7 mouse cellular contexts compared by ENCODE assay signal in the genomic region with DNA sequence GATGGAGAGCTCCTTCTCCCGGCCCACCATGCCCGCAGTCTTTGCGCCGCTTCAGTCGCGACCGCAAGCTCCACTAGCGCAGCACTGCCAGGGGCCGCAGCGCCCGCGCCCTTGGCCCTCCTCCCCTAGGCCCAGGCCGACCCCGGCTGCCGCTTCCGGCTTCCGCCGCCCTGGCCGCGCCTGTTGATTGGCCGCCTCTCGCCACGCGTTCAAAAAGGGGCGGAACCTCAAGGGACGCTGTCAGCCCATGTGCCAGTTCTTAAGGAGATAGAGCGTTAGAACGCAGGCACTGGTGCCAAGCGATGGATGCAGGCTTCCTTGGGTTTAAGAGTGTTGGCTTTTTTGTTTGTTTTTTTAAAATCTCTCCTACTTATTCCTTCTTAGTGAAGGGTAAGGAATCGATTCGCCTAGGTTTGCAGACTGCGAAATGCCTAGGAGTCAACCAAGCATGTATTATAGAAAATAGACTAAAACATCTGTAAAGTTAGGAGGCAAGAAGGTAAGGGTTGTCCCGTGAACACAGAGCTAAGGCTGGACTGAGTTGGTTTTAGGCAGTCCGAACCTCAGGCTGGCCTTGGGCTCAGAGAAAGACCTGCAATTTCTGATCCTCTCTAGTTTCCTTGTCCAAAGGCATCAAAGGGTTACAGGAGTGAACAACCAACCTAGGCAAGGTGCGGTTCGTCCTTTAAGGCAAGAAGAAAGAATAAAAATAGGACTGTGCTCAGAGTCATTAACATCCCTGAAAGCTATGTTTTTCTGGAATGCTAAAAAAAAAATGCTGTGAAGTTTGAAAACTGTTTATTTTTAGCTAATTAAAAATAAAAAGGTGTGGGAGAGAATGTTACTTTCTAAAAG. TPM values are rescaled to one million over a fixed set of nuclear protein-coding genes. Genes with fewer than 3 reads are reported as not detected.
DNase-seq lines count a peak whose midpoint lies in the region; ATAC-seq lines count a peak whose summit lies in the region.

No protein-coding gene starts in this region.

- peak overlapping the region; percentile 91 for H3K4me3 ChIP-seq in intestine, embryonic 15.5 days (replicated peaks)
- peak overlapping the region; percentile 88 for H3K4me3 ChIP-seq in midbrain, embryonic 10.5 days

- peak overlapping the region; percentile 95 for H3K27ac ChIP-seq in intestine, embryonic 15.5 days
- H3K27ac ChIP-seq in midbrain, embryonic 10.5 days (replicated peaks): peak overlapping the region; percentile 98

- H3K9me3 ChIP-seq in intestine, embryonic 15.5 days: no peaks in the 10 kb centered on the region
- no peaks in the 10 kb centered on the region for H3K9me3 ChIP-seq in midbrain, embryonic 10.5 days (replicated peaks)

- H3K4me2 ChIP-seq in intestine, embryonic 15.5 days (replicated peaks): peak overlapping the region; percentile 70

- peak; percentile 98 for ATAC-seq in intestine, embryonic 15.5 days

- peak overlapping the region; percentile 73 for H3K9ac ChIP-seq in intestine, embryonic 15.5 days

- intact Hi-C loops in left cerebral cortex, postnatal 25 days (cut with DNase I): loop anchor here (2.0 kb wide), 3 partner anchors 40 to 70 kb away; a partner anchor contains a TSS

- H3K27me3 ChIP-seq in intestine, embryonic 15.5 days (replicated peaks): no peaks in the 10 kb centered on the region
- H3K27me3 ChIP-seq in midbrain, embryonic 10.5 days (ENCODE audit: low read depth, poor library complexity, severe bottlenecking): no peaks in the 10 kb centered on the region

- no peaks in the 10 kb centered on the region for H3K36me3 ChIP-seq in intestine, embryonic 15.5 days
- H3K36me3 ChIP-seq in midbrain, embryonic 10.5 days: peaks cover 8% of the 10 kb centered on the region

- peaks cover 11% of the 10 kb centered on the region; the same call in 1 of the 2 replicates for H3K4me1 ChIP-seq in intestine, embryonic 15.5 days (replicated peaks)
- H3K4me1 ChIP-seq in midbrain, embryonic 10.5 days: peaks cover 31% of the 10 kb centered on the region

- under 1% methylated on average over 36 of the region's 36 CpGs for WGBS in intestine, embryonic 15.5 days
- under 1% methylated on average over 36 of the region's 36 CpGs for WGBS in midbrain, embryonic 10.5 days

- DNase-seq in adrenal gland, adult (ENCODE audit: inconsistent age in 2 of 2, low spot score in 1 of 2): peak; percentile 96 to 98
- DNase-seq in embryo, embryonic 10.5 days (ENCODE audit: low spot score): peak; percentile 96
- peak; percentile 95 for DNase-seq in gastrocnemius, postnatal 25 days
- DNase-seq in left cerebral cortex, postnatal 25 days (ENCODE audit: low spot score in 2 of 2): peak; percentile 92 to 96
- peak; percentile 94 for DNase-seq in midbrain, embryonic 10.5 days (ENCODE audit: low spot score)
- peak; percentile 85 for DNase-seq in right cerebral cortex, postnatal 4 days

RNA-seq across cellular contexts. Expression of a gene that starts 2.3 kb away (rescaled TPM):
- 10 to 100 TPM; 55.6 to 58.6 TPM for total RNA-seq in gastrocnemius, postnatal 25 days (2021)
- 85.0 and 91.2 TPM in 2 replicates for polyA plus RNA-seq in intestine, embryonic 15.5 days (2015; fragmentation: Nextera tagmentation; extraction: Ambion mirVana)
- 100 to 1,000 TPM; 149 to 158 TPM for total RNA-seq in left cerebral cortex, postnatal 25 days (2021)
- polyA plus RNA-seq in midbrain, embryonic 10.5 days (2016; fragmentation: Nextera tagmentation; extraction: Ambion mirVana): 100 and 103 TPM in 2 replicates

RNA-seq across cellular contexts. Expression of a gene that starts 40.5 kb away (rescaled TPM):
- total RNA-seq in gastrocnemius, postnatal 25 days (2021): under 1 TPM; 0.43 to 0.62 TPM
- polyA plus RNA-seq in intestine, embryonic 15.5 days (2015; fragmentation: Nextera tagmentation; extraction: Ambion mirVana): 39.3 and 45.8 TPM in 2 replicates
- under 1 TPM; 0.41 to 0.62 TPM for total RNA-seq in left cerebral cortex, postnatal 25 days (2021)
- polyA plus RNA-seq in midbrain, embryonic 10.5 days (2016; fragmentation: Nextera tagmentation; extraction: Ambion mirVana): 58.8 and 62.9 TPM in 2 replicates

RNA-seq across cellular contexts. Expression of a gene that starts 40.7 kb away (rescaled TPM):
- 10 to 100 TPM; 10.6 to 12.5 TPM for total RNA-seq in gastrocnemius, postnatal 25 days (2021)
- polyA plus RNA-seq in intestine, embryonic 15.5 days (2015; fragmentation: Nextera tagmentation; extraction: Ambion mirVana): 140 and 163 TPM in 2 replicates
- 10 to 100 TPM; 19.5 to 20.8 TPM for total RNA-seq in left cerebral cortex, postnatal 25 days (2021)
- polyA plus RNA-seq in midbrain, embryonic 10.5 days (2016; fragmentation: Nextera tagmentation; extraction: Ambion mirVana): 194 and 216 TPM in 2 replicates

Comparison
In these comparisons a context has a peak if more than half of its experiments do, and no peak if none do; other contexts are left out.
1. Peak in every context shown above with its lines: DNase-seq, ATAC-seq, H3K4me3 ChIP-seq and H3K27ac ChIP-seq.